Mouse (Mus musculus) kidney, postnatal 0 days (tissue): ENCODE measurements around the gene Ppp3ca. TPM values are rescaled to one million over a fixed set of nuclear protein-coding genes. Genes with fewer than 3 reads are reported as not detected.

Experiments used
- ATAC-seq: fragments of 200-750 bp; cut with Nextera tagmentation; replicated peaks from 2 replicates; pipeline ENCODE4 v1.8.0; 2017; ENCODE audit warnings: low read depth, moderate number of reproducible peaks, moderate TSS enrichment, moderate library complexity; ENCODE audit not compliant: low FRiP score
- DNase-seq: peaks from one replicate; pipeline ENCODE4 v3.0.0-alpha.2; 2016; ENCODE audit warnings: low spot score
- H3K27ac ChIP-seq: fragments of 300-500 bp; sonication (generic); 2 replicates; pipeline ENCODE4 v1.5.1; 2014; ENCODE audit warnings: mild to moderate bottlenecking
- H3K27me3 ChIP-seq: fragments of 300-500 bp; sonication (generic); 2 replicates; pipeline ENCODE4 v1.6.1; 2014; ENCODE audit warnings: low read length, mixed read lengths; ENCODE audit not compliant: insufficient read depth
- H3K36me3 ChIP-seq: fragments of 300-500 bp; sonication (generic); 2 replicates; pipeline ENCODE4 v1.6.1; 2014; ENCODE audit warnings: low read length, mixed read lengths; ENCODE audit not compliant: insufficient read depth
- H3K4me1 ChIP-seq: fragments of 300-500 bp; sonication (generic); replicated peaks from 2 replicates; pipeline ENCODE4 v1.6.1; 2014; ENCODE audit warnings: antibody characterized with exemption, low read length, mixed read lengths; ENCODE audit not compliant: insufficient read depth
- H3K4me2 ChIP-seq: fragments of 300-500 bp; sonication (generic); 2 replicates; pipeline ENCODE4 v1.6.1; 2014; ENCODE audit warnings: mild to moderate bottlenecking, low read length, moderate library complexity, mixed read lengths
- H3K4me3 ChIP-seq: fragments of 300-500 bp; sonication (generic); replicated peaks from 2 replicates; pipeline ENCODE4 v1.5.1; 2014; ENCODE audit warnings: low read depth, low read length
- H3K9ac ChIP-seq: fragments of 300-500 bp; sonication (generic); 2 replicates; pipeline ENCODE4 v1.6.1; 2014; ENCODE audit warnings: low read depth, low read length
- H3K9me3 ChIP-seq: fragments of 300-500 bp; sonication (generic); replicated peaks from 2 replicates; pipeline ENCODE4 v1.6.1; 2016; ENCODE audit warnings: low read length, inconsistent platforms, mixed read lengths
- CTCF ChIP-seq: IDR thresholded peaks from 2 replicates; pipeline ENCODE4 v1.5.1; 2016; ENCODE audit warnings: antibody characterized with exemption, low read depth, mild to moderate bottlenecking, moderate library complexity
- WGBS: fragments of 180-500 bp; shearing (Covaris S2); extraction: QIAGEN DNeasy Blood & Tissue Kit; methylation state at CpG from one replicate; pipeline ENCODE4 v1.1.7; 2014; 5-methylcytosine and 5-hydroxymethylcytosine counted together
- polyA plus RNA-seq: library from polyadenylated mRNA; unstranded; fragments of >200 nt; fragmentation: Nextera tagmentation; extraction: Ambion mirVana; gene quantifications from 2 replicates; pipeline ENCODE4 v1.2.1, GENCODE M21; 2015

Ppp3ca gene
- polyA plus RNA-seq, 1 experiment from 2014 or later, result 66.1 TPM

GRCm38 (mm10) chr3:136665119-136665518 is 4.8 kb upstream of the Ppp3ca start:
- Histone ChIP-seq H3K4me3 (no peak overlapping the region), H3K27ac (no peak overlapping the region), H3K9me3 (0 out of 2 replicates have a peak, but pooled peaks cover 3% of the 10 kb centered on the region), H3K27me3 (no peaks in the 10 kb centered on the region), H3K4me1 (no peaks in the 10 kb centered on the region), H3K4me2 (no peak overlapping the region), H3K36me3 (no peaks in the 10 kb centered on the region), H3K9ac (no peak overlapping the region)
- ATAC-seq (no peak), DNase-seq (no peak)
- TF ChIP-seq CTCF, result no peak
- 95% methylated on average over 1 of the region's 1 CpGs for WGBS

GRCm38 (mm10) chr3:136668072-136668471 is 1.9 kb upstream of the Ppp3ca start:
- DNase-seq (no peak), ATAC-seq (no peak)
- Histone ChIP-seq H3K27ac (no peak overlapping the region), H3K9me3 (0 out of 2 replicates have a peak, but pooled peaks cover 3% of the 10 kb centered on the region), H3K4me3 (no peak overlapping the region), H3K36me3 (no peaks in the 10 kb centered on the region), H3K9ac (no peak overlapping the region), H3K4me2 (no peak overlapping the region), H3K4me1 (no peaks in the 10 kb centered on the region), H3K27me3 (no peaks in the 10 kb centered on the region)
- TF ChIP-seq CTCF, result no peak
- WGBS, result 51% methylated on average over 2 of the region's 2 CpGs

- Histone ChIP-seq H3K27me3 (no peaks in the 10 kb centered on the region), H3K36me3 (no peaks in the 10 kb centered on the region), H3K4me2 (peak overlapping the region; percentile 88), H3K9me3 (no peaks in the 10 kb centered on the region), H3K27ac (peak overlapping the region; percentile 97), H3K9ac (peak overlapping the region; percentile 92), H3K4me3 (peak overlapping the region; percentile 93), H3K4me1 (no peaks in the 10 kb centered on the region; the same call in 1 of the 2 replicates)
- no peak for TF ChIP-seq CTCF
- under 1% methylated on average over 53 of the region's 56 CpGs for WGBS
- ATAC-seq (peak; percentile 98), DNase-seq (peak; percentile 99)
Measured at GRCm38 (mm10) chr3:136669231-136670109, 454 bp upstream of the Ppp3ca start.

- H3K9ac ChIP-seq, result peak overlapping the region; percentile 92
- no peaks in the 10 kb centered on the region for H3K36me3 ChIP-seq
- peak overlapping the region; percentile 93 for H3K4me3 ChIP-seq
- no peaks in the 10 kb centered on the region for H3K9me3 ChIP-seq
- peak overlapping the region; percentile 88 for H3K4me2 ChIP-seq
- no peaks in the 10 kb centered on the region; the same call in 1 of the 2 replicates for H3K4me1 ChIP-seq
- ATAC-seq (peak; percentile 31), DNase-seq (peak; percentile 75)
- no peaks in the 10 kb centered on the region for H3K27me3 ChIP-seq
- peak overlapping the region; percentile 97 for H3K27ac ChIP-seq
- 1% methylated on average over 77 of the region's 92 CpGs for WGBS
- peak; percentile 13; the same call in 1 of the 2 replicates for TF ChIP-seq CTCF
Measured at GRCm38 (mm10) chr3:136670360-136671131, 622 bp downstream of the Ppp3ca start.

GRCm38 (mm10) chr3:136671161-136671939 is 1.4 kb downstream of the Ppp3ca start:
- peak; percentile 42 for ATAC-seq
- no peaks in the 10 kb centered on the region for H3K36me3 ChIP-seq
- no peaks in the 10 kb centered on the region; the same call in 1 of the 2 replicates for H3K4me1 ChIP-seq
- under 1% methylated on average over 42 of the region's 52 CpGs for WGBS
- TF ChIP-seq CTCF, result no peak
- H3K4me3 ChIP-seq, result peak overlapping the region; percentile 93
- no peaks in the 10 kb centered on the region for H3K27me3 ChIP-seq
- peak; percentile 91 for DNase-seq
- H3K27ac ChIP-seq, result peak overlapping the region; percentile 97
- peak overlapping the region; percentile 88 for H3K4me2 ChIP-seq
- no peaks in the 10 kb centered on the region for H3K9me3 ChIP-seq
- peak overlapping the region; percentile 92 for H3K9ac ChIP-seq
